Mouse (Mus musculus) G1E-ER4 (cell line): Measurements from ENCODE around the gene Uba7. TPM values are rescaled to one million over a fixed set of nuclear protein-coding genes. Genes with fewer than 3 reads are reported as not detected.

ENCODE experiments used
- GATA1 ChIP-seq: IDR thresholded peaks from one replicate; pipeline ENCODE4 v1.8.0; 2012; ENCODE audit warnings: low read length, inconsistent platforms
- polyA plus RNA-seq: library from polyadenylated mRNA; stranded (reverse); fragments of >175 nt; gene quantifications from 2 replicates; pipeline ENCODE4 v1.2.3, GENCODE M21; 2012

Gene Uba7
- polyA plus RNA-seq, 1 experiment: 23.2 TPM

DNA sequence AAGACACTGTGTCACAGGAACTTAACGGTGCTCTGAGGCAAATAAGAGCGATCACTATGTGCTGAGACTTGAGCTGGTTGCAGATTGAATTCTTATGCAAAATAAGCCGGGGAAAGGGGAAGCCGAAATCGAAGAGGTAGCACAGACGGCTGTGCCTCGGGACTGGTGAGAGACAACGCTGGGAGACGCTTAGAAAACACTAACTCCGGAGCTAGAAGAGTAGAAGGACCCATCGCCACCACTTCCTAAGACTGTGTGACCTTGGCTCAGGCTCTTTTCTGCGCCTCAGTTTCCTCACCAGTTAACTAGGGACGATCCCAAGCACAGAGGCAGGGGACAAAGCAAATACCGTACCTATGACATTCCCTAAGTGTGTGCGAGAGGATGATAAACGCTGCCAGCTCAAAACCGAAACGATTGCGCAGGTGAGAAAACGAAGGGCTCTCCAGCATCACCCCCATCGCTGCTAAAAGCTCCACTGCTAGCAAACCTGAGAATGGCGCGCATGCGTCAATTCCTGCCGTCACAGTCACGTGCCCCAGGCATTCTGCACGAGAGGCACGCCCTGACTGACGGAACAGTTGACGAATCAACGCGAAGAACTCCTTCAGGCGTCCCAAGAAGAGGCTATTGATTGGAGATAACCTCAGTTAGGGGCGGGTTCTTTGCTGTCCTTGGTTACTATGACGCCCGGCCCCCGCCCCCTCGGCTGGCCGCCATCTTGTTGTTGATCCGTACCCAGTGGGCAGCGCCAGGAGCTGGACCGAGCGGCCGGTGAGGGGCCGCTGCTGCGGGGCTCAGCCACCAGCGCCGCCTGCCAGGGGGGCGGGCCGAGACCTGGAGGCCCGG is 26.8 kb downstream of the Uba7 start, which contains the start of gene Ip6k1:
Gene Ip6k1 (plus strand): TSS at position 580 of the 849 bp plus-strand sequence.
- TF ChIP-seq GATA1: no peak

DNA sequence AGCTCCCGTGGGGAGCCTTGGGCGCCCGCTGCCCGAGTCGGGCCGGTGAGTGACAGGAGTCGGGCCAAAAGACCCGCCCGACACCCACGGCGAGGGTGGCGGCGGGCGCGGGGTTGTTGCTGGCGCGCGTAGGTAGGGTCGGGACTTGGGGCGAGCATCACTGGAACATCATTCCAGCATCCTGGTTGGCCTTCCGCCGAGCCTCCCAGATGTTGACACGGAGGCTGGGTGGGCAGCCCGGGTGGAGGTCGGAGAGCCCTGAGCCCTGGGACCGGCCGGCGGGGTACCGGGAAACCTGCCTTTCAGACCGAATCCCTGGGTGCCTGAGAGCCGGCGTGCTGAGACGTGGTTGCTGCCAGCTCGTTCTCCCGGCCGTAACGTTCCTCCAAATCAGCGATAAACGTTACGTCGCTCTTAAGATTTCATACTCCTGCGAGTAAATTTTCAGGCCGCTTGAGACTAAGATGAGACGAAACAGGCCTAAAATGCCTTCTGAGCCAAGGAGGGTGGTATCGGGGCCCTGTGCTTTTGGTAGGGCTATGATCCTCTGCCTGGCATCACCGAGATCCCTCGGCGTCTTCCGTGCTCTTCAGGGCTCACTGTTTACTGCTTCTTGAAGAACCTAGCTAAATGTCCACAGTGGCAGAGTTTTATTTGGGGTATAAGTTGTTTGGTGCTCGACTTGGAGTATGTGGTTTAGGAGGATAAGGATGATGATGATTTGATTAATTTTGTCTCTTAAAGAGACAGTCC is 27.6 kb downstream of the Uba7 start:
- no peak for TF ChIP-seq GATA1

- no peak for TF ChIP-seq GATA1
Measured at GRCm38 (mm10) chr9:108003531-108003890, 28.2 kb downstream of the Uba7 start.

DNA sequence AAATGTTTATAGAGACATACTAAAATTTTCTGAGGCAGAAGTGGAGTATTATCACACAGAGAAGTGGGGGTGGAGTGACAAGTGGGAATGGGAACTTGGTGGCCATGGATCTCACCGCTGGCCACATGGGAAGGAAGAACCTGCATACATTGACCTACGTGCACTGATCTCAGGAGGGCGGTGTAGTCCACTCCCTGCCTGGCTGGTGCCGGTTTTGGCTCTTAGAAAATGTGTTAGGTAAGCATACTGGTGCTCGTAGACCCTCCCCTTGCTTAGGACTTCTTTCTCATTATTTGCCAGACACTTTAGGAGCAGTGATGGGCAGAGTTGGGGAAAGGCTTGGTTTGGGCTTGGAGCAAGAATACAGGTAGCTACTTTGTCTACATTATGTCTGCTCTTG is 32.7 kb downstream of the Uba7 start:
- no peak for TF ChIP-seq GATA1

DNA sequence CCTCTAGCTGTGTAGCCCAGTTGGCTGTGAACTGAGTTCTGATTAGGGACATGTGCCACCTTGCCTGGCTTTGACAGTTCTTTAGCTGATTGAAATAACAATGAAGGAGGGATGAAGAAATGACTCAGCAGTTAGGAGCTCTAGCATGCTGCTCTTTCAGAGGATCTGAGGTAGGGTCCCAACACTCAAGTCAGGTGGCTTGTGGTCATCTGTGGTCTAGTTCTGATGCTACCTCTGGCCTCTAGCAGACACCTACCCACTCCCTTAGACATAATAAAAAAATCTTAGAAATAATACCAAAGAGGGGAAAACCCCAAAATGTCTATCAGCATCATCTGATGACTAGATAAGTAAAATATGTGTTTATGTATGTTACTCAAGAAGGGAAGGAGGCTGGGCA is 35.1 kb downstream of the Uba7 start:
- no peak for TF ChIP-seq GATA1

- TF ChIP-seq GATA1: no peak
Measured at GRCm38 (mm10) chr9:108017127-108017526, 41.8 kb downstream of the Uba7 start.

DNA sequence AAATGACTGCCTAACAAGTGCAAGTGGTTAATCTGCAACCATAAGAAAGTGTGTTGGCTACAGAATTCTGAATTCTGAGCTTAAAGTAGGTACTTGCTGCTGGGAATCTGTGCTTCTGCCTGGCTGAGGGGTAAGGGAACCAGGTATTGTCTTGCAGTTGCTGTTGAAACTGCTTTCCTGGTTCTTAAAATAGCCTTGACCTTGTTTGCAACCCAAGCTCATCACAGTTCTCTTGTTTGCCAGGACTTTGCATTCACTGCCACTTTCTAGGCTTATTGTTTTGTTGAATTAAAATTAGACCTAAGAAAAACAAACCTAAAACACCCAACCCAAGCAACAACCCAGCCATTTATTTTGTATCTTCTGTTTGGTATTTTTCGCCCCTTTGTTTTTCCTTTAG is 45.4 kb downstream of the Uba7 start:
- TF ChIP-seq GATA1: no peak

- TF ChIP-seq GATA1: no peak
Measured at GRCm38 (mm10) chr9:108023216-108023615, 47.9 kb downstream of the Uba7 start.

DNA sequence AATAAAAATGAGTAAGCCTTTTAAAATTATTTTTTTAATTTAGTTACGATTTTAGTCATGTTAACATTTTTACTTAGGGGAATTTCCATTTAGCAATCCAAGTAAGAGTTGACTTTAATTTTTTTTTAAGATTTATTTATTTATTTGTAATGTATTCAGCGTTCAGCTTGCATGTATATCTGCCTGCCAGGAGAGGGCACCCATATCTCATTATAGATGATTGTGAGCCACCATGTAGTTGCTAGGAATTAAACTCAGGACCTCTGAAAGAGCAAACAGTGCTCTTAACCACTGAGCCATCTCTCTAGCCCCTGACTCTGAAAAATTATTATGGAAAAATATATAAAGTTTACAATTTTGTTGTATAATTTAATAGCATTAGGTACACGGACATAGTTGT is 51.3 kb downstream of the Uba7 start:
- no peak for TF ChIP-seq GATA1

- TF ChIP-seq GATA1: no peak
Measured at GRCm38 (mm10) chr9:108027867-108028266, 52.6 kb downstream of the Uba7 start.

GRCm38 (mm10) chr9:108032126-108032525 is 56.8 kb downstream of the Uba7 start:
- TF ChIP-seq GATA1: no peak

Other genes starting within 250 kb of the Uba7 start
- gene Rbm5, start 204.5 kb upstream of the Uba7 start, polyA plus RNA-seq: 16.1 and 25.4 TPM in 2 replicates
- gene Rbm6, start 102.3 kb upstream of the Uba7 start, polyA plus RNA-seq: 24.8 and 40.9 TPM in 2 replicates
- gene Mon1a, start 87.4 kb upstream of the Uba7 start, polyA plus RNA-seq: 12.3 and 12.7 TPM in 2 replicates
- gene Mst1r, start 68.6 kb upstream of the Uba7 start, polyA plus RNA-seq: 0.02 TPM in 1 of 2 replicates, not detected in the other
- not detected in 2 replicates for gene Actl11, start 47.0 kb upstream of the Uba7 start, polyA plus RNA-seq
- not detected in 2 replicates for gene Camkv, start 39.8 kb upstream of the Uba7 start, polyA plus RNA-seq
- gene Traip, start 25.4 kb upstream of the Uba7 start, polyA plus RNA-seq: 4.1 and 9.1 TPM in 2 replicates
- 0.10 and 0.19 TPM in 2 replicates for gene Gm20661, start 7.6 kb downstream of the Uba7 start, polyA plus RNA-seq
- 104 and 110 TPM in 2 replicates for gene Inka1, start 10.4 kb downstream of the Uba7 start, polyA plus RNA-seq
- gene Cdhr4, start 17.0 kb downstream of the Uba7 start, polyA plus RNA-seq: 0.38 and 0.67 TPM in 2 replicates
- 0.08 and 0.28 TPM in 2 replicates for gene Gm20662, start 20.8 kb downstream of the Uba7 start, polyA plus RNA-seq
- 80.8 and 109 TPM in 2 replicates for gene Ip6k1, start 27.0 kb downstream of the Uba7 start, polyA plus RNA-seq
- gene Gmppb, start 73.7 kb downstream of the Uba7 start, polyA plus RNA-seq: 7.7 and 10.5 TPM in 2 replicates
- gene Amigo3, start 77.7 kb downstream of the Uba7 start, polyA plus RNA-seq: 0.24 and 0.32 TPM in 2 replicates
- 9.2 and 12.4 TPM in 2 replicates for gene Mst1, start 104.9 kb downstream of the Uba7 start, polyA plus RNA-seq
- gene Rnf123, start 107.8 kb downstream of the Uba7 start, polyA plus RNA-seq: 25.7 and 84.5 TPM in 2 replicates
- 70.8 and 89.8 TPM in 2 replicates for gene Apeh, start 119.1 kb downstream of the Uba7 start, polyA plus RNA-seq
- gene Bsn, start 214.9 kb downstream of the Uba7 start, polyA plus RNA-seq: 5.2 and 8.1 TPM in 2 replicates